Mouse (Mus musculus) cerebellum, adult 8-10 months (tissue): ENCODE results near the gene Ccdc106.
"Not testable (repeated sequence)": the region's sequence is repeated elsewhere in the genome, so short reads cannot be mapped to it uniquely, and the experiment has no call there.

Source experiments
- DNase-seq: peaks from one replicate; pipeline ENCODE4 v3.0.0; 2022

Ccdc106 gene

DNA sequence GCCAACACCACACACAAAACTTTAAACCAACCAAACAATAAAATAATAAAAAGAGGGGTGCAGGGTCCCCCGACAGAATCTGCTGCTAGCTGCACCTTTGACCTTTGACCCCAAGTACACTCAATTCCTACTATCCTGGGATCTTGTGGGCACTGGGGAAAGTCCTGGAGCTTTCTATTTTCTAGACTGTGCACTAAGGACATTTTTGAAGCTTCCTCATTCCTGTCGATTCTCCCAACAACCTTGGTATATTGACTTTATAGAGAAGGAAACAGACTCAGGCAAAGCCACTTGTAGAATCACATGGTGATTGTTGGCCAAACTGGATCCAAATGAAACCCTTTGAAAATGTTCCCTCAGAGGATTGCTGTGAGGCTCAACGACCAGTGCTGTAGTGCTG, 4.3 kb upstream of the Ccdc106 start:
- no peak for DNase-seq

DNA sequence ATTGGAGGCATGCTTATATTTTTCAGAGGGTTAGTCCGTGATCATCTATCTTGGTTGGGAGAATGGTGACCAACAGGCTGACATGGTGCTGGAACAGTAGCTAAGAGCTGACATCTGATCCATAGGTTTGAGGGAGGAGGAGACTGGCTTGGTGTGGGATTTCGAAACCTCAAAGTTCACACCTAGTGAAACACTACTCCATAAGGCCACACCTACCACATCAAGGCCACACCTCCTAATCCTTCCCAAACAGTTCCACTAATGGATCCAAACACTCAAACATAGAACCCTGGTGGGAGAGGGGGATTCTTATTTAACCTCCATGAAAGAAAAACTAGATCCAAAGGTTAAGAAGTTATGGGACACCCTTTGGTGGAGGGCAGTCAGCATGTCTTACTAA, 3.4 kb upstream of the Ccdc106 start:
- no peak for DNase-seq

DNA sequence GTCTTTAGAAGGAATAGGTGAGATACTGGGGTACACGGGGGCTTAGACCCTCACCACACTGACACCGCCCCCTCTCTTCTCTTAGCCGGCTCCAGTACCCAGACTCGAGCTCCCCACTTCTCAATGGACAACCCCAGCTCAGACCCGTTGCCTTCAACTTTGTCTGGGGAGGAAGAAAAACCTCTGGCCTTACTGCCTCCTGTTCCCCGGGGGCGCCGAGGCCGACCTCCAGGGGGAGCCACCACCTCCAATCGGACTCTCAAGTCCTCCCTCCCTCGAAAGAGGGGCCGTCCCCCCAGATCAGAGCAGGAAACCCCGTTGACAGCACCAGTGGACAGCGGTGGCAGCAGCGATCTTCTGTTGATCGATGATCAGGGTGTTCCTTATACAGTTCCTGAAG, 3.0 kb upstream of the Ccdc106 start:
- DNase-seq = no peak

DNA sequence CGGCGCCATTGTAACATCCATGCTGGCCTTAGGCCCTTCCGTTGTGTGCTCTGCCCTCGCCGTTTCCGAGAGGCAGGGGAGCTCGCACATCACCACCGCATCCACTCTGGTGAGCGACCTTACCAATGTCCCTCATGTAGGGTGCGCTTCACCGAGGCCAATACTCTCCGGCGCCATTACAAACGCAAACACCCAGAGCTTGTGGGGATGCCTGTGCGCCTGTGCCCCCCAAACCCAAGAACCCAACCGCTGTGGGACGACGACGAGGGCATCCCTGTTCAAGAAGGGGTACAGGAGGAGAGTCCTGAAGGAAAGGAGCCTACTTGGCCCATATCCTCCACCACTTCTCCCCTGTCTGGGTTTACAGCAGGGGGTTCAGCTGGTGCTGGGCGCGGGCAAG, 2.4 kb upstream of the Ccdc106 start:
- no peak for DNase-seq

DNA sequence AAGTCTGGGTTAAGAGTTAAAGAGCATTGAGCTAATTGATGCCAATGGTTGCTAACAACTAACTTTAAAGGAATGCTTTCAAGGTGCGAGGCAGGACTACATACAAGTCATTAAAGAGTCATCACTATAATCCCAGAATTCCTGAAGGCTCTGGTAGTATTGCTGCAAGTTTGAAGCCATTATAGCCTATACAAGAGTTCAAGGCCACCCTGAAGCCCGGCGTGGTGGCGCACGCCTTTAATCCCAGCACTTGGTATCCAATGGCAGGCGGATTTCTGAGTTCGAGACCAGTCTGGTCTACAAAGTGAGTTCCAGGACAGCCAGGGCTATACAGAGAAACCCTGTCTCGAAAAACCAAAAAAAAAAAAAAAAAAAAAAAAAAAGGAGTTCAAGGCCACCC, 777 bp upstream of the Ccdc106 start:
- DNase-seq = not testable (repeated sequence)

DNA sequence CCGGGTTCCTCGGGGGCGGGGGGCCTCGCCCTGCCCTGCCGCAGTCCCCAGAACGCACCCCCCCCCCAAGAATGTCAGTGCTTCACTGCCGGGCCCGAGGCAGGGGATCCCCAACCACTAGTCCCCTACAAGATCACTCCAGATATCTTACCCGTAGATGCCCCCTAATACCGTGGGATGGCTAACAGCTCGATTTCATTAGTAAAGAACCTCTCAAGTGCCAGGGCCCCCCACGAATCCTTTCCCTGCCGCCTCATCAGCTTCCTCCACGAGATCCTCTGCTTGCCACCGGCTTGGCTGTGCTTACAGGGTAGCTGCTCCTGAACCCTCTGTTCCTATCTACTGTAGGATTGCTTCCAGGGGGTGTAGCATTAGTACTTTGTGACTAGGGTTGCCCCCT, 332 bp downstream of the Ccdc106 start:
- DNase-seq = peak; percentile 58

DNA sequence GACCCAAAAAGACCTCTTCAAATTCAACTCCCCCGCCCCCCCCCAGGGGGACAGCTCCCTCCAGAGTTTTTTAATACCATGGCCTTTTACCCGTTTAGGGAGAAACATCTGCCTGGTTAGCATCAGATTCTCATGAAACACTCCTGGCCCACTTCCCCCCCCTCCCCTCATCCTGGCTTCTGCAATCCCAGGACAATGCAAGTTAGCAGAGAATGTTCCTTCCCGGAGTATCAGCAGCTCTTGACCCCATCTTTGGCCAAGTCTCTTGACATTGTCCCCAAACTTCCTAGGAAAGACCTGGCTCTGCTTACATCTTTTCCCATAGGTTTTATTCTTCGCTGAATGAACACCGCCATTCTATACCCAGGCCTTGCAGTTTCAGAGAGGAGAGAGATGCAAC, 844 bp downstream of the Ccdc106 start:
- DNase-seq = no peak

DNA sequence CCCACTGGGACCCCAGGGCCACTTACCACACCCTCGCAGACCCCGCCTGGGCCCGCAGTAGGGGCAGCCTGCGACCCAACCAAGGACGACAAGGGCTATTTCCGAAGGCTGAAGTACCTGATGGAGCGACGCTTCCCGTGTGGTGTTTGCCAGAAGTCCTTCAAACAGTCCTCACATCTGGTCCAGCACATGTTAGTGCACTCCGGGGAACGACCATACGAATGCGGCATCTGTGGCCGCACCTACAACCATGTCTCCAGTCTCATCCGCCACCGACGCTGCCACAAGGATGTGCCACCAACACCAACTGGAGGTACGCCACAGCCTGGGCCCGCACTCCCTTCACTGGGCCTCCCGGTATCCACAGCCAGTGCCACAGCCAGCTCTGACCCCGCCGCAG, 9.2 kb downstream of the Ccdc106 start:
- DNase-seq = no peak

DNA sequence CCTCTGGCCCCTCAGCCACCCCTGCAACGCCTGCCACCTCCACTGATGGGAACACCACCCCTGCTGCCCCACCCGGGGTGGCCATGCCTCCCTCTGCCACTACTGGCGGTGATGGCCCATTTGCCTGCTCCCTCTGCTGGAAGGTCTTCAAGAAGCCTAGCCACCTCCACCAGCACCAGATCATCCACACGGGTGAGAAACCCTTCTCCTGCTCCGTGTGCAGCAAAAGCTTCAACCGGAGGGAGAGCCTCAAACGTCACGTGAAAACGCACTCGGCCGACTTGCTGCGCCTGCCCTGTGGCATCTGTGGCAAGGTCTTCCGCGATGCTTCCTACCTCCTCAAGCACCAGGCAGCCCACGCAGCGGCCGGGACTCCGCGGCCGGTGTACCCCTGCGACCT, 9.6 kb downstream of the Ccdc106 start:
- DNase-seq = no peak

DNA sequence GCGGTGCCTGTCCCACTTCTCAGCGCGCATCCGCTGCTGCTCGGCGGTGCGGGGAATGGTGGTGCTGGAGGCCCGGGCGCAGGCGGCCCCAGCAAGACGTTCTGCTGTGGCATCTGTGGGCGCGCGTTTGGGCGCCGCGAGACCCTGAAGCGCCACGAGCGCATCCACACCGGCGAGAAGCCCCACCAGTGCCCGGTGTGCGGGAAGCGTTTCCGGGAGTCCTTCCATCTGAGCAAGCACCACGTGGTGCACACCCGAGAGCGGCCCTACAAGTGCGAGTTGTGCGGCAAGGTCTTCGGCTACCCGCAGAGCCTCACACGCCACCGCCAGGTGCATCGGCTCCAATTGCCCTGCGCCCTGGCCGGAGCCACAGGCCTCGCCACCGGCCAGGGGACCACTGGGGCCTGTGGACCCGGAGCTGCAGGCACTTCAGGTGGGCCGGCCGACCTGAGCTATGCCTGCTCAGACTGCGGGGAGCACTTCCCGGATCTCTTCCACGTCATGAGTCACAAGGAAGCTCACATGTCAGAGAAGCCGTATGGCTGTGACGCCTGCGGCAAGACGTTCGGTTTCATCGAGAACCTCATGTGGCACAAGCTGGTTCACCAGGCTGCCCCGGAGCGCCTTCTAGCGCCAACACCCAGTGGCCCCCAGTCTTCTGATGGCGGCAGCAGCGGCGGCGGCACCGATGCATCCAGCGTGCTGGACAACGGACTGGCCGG, 10.4 kb downstream of the Ccdc106 start:
- no peak for DNase-seq

DNA sequence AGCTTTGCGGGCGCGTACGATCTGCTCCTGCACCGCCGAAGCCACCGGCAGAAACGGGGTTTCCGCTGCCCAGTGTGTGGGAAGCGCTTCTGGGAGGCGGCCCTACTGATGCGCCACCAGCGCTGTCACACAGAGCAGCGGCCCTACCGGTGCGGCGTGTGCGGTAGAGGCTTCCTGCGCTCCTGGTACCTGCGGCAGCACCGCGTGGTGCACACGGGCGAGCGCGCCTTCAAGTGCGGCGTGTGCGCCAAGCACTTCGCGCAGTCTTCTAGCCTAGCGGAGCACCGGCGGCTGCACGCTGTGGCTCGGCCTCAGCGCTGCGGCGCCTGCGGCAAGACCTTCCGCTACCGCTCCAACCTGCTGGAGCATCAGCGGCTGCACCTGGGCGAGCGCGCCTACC, 11.1 kb downstream of the Ccdc106 start:
- DNase-seq = no peak

DNA sequence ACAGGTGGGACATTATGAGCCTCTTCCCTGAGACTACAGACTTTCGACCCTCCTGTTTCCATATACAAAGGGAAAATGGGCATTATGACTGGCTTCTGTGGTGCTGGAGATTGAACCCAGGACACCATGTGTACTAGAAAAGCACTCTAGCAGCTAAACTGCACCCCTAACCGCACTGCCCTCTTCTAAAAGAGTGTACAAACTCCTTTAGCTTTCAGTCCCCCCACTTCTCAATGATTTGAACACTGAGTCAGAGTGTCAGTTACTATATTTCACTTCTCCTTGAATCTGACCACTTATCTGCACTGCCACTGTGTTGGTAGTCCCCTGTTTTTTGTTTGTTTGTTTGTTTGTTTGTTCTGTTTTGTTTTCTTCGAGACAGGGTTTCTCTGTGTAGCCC, 13.5 kb downstream of the Ccdc106 start, which contains the start of gene 4632433K11Rik:
TSS of gene 4632433K11Rik (plus strand) at position 301 of the 400 bp plus-strand sequence.
- DNase-seq = no peak

DNA sequence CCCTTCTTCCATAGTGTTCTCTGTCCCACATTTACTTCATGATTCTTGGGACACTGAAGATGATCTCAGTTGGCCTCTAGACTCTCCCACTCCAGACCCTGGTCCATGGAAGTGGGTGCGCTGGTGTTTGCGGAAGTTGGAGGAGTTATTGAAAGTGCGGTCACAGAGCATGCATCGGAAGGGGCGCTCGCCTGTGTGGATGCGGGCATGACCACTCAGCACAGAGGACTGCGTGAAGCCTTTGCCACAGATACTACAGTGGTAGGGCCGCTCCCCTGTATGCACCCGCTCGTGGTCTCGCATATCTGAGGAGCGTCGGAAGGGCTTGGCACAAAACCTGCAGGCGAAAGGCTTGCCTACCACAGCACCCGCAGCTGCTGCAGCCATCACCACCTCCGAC, 15.3 kb downstream of the Ccdc106 start:
- DNase-seq = no peak

DNA sequence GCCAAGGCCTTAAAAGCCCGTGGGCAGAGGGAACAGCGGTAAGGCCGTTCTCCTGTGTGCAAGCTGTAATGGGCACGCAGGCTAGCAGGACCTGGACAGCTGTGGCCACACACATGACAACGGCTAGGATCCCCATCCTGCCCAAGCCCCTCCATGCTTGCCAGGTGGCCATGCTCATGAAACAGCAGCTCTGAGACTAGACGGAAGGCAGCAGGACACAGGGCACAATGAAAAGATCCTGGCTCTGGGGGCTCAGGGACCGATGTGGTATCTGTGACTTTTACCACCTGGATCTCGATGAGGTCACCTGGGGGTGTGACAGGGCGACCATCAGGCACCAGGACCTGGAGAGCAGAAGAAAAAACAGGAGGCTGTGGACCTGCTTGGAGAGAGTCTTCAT, 15.8 kb downstream of the Ccdc106 start:
- no peak for DNase-seq

DNA sequence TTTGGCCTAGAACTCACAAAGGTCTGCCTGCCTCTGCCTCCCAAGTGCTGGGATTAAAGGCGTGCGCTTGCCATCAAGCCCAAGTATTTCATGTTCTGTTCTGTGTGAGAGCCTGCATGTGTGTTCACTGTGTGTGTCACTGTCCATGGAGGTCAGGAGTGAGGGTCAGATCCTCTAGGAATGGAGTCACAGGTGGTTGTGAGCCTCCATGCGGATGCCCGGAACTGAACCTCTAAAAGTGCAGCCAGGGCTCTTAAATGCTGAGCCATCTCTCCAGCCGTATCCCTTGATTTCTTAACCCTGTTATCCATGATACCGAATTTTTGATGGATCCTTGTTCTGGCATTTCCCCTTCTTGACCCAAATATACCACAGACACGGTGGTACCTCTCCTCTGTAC, 16.7 kb downstream of the Ccdc106 start:
- DNase-seq = no peak

DNA sequence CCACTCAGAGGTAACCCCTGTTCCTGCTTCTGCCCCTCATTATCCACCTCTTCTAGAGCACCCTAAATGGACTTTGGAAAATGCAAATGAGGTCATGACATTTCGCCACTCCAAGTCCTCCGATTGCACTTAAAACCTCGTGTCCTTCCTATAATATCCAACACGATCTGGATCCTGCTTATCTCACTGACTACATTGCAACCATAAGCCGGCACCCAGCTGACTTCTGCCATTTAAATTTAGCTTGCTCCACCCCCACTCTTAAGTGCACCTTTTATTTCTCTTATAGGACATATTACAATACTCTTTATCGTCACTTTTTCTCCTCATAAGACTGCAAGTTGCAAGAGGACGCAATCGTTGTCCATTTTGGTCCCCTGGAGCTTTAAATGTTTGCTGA, 17.1 kb downstream of the Ccdc106 start:
- no peak for DNase-seq

DNA sequence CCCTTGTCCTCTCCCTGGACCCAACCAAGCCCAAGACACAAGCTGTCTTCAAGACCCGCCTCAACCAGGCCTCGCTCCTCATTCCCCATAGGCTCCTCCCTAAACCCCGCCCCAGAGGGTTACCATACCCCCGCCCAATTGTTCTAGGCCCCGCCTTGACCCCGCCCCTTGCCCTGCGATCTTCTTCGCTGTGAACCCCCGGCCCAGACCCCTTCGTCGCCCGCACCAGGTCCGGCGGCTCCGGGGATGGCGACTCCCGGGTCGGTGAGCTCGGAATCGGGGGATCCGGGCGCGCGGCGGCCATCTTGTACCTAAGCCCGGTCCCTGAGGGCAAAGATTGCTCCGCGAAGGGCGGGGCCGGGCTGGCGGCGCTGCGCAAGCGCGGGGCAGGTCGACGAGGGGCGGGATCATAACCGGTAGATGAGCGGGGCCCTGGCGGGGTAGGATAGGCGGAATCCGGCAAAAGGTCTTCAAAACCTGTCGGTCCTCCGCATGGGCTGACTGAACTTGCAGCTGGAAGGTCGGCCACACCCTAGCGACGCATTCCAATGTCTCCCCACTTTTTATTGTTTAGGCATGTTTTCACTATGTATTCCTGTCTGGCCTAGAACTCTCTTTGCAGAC, 17.9 kb downstream of the Ccdc106 start, which contains the start of gene Zfp784:
TSS of gene Zfp784 (minus strand) at position 338 of the 624 bp plus-strand sequence.
- DNase-seq = peak; percentile 95

DNA sequence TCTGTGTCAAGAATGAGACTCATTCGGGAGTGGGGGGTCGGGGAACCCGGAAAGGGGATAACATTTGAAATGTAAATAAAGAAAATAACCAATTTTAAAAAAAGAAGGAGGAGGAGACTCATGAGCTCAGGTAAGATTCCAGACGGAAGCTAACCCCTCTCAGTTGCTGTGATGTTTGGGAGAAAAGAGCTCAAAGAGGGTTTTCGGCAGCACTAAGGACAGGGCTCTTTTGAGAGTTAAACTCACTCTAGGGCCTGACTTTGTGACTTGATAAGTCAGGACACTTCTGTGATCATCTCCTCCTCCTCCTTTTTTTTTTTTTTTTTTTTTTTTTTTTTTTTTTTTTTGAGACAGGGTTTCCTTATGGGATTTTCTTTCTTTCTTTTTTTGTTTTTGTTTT, 18.6 kb downstream of the Ccdc106 start:
- DNase-seq = no peak

DNA sequence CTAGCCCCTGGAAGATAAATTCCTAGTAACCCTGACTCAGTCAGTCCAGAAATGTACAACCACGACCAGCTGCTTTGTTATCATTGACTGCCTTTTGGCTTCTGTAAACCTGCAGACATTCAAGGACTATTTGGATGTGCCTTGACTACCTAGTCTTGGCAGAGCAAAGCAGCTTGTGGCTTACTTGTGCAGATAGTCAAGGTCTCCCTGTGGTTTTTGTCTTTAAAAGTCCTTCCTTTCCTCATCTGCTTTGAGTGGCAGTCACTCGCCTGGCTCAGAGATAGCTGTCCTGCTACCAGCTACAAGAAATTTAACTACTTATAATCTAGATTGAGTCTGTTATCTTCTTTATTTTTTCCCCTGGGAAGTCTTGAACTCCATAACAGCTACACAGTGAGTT, 24.6 kb downstream of the Ccdc106 start:
- no peak for DNase-seq

DNA sequence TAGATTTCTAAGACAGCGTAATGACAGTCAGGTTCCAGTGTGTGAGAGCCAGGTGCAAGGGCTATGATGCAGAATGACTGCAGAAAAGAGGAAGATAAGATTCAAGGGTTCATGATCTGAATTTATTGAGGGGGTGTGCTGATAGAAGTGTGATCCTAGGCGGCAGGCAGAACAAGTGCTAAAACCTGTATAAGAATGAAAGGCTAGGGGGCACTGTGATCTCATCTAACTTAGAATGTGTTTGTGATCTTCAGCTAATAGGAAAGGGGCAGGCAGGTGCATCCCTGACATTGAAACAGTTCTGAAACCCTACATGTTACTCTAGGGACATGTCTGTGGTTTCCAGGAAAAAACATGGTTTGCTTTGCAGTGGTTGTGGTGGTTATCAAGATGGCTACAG, 25.8 kb downstream of the Ccdc106 start:
- DNase-seq = no peak

DNA sequence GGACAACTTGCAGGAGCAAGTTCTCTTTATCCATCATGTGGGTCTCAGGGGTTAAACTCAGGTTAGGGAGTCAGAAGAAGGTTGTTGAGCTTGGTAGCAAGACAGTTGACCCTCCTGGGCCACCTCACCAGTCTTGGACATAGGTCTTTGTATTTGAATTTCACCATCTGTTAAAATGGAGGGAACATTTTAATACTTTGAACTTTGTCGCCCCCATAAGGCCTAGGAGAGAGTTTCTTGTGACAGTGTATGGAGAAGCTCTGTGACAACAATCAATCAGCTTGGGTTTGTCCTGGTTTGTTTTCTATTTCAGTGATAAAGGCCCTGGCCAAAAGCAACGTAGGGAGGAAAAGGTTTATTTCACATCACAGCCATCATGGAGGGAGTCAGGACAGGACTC, 27.0 kb downstream of the Ccdc106 start:
- no peak for DNase-seq

DNA sequence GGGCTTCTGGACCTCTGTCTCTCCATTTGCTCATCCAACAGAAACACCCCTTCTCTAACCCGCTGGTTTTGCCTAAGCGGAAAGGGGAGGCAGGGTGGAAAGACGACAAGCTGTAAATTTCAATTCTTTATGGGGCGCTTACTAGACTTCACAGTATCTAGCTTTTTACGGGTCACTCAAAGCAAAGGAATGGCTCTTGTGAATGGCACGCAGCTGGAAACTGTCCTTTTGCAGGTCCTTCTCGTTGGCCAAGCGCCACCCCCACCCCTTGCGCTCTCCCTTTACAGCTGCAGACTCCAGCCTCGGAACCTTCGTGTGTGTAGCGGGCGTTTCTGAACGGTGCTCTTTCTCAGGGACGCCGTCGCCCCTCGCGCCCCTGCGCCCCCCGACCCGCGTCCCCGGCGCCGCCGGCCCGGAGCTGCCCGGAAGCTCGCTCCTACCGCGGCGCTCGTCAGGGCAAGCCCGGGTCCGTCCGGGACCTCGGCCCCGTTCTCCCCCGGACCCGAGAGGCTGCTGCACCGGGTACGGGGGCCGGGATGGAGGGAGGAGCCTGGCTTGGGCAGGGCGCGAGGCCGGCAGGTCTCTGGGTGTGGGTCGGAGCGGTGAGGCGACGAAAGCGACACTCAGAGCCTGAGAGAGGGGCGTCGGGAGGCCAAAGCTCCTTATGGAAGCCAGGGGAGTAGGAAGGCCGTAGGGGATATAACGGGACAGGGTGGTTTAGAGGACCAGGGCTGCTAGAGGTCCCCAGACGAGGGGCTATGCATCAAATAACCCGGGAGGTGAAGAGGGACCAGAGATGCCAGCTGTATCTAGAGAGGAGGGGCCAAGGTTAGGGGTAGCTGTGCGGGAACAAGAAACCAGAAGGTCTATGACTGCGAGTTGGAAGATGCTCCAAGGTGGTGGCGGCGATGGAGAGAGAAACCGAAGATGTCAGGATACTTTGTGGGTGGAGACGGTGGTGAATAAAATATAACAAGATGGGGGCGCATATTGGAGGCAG, 31.1 kb downstream of the Ccdc106 start, which contains the start of gene Zfp580:
TSS of gene Zfp580 (plus strand) at position 346 of the 1,000 bp plus-strand sequence.
- peak; percentile 81 for DNase-seq

DNA sequence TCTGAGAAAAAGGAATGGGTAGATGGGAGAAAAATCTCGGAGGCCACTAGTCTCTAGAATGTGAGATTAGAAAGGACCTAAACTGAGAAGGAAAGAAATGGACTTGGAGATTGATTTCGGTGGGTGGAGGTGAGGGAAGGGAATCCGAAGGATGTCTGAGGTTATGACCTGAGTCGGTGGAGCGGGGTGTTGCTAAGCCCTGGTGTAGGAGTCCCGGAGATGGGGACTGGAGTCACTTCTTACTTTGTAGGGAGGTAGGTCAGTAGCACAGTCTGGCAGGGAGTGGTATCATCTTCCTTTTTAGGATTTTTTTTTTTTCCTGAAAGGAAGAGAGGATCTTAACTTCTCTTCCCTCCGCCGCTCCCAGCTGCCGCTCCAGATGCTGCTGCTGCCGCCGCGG, 32.1 kb downstream of the Ccdc106 start:
- DNase-seq = no peak
